Mouse (Mus musculus): ENCODE data around the gene Rbm34. TPM values are rescaled to one million over a fixed set of nuclear protein-coding genes. Genes with fewer than 3 reads are reported as not detected.
"Not testable (repeated sequence)": the region's sequence is repeated elsewhere in the genome, so short reads cannot be mapped to it uniquely, and the experiment has no call there.

The Rbm34 gene
- polyA plus RNA-seq, 1 experiment from 2014 or later = 23.8 TPM

DNA sequence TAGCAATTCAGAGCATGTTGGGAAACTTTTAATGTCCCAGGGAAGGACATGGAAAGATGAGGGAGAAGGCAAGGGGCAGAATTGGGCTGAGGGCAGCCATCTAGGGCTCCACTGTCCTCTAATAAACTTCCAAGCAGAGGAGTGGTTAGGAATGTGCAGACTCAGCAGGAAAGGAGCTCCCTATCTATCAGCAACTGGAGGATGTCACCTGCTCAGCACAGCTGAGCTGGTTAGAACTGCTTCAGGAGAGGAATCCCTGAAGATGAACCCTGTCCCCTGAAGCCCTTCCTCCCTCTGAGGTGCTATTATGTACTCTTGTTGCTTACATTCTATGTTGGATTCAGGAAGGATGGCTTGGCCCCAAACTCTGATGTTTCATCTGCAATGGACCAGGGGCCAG is 42.8 kb downstream of the Rbm34 start:
- H3K36me3 ChIP-seq = peaks cover 45% of the 10 kb centered on the region
- peaks cover 3% of the 10 kb centered on the region; the same call in 1 of the 2 replicates for H3K4me1 ChIP-seq
- no peak for DNase-seq (ENCODE audit: low spot score)
- H3K27ac ChIP-seq (replicated peaks) = no peak overlapping the region
- no peaks in the 10 kb centered on the region for H3K9me3 ChIP-seq (replicated peaks)
- no peak overlapping the region for H3K4me3 ChIP-seq
- H3K27me3 ChIP-seq (ENCODE audit: low read depth, poor library complexity, severe bottlenecking) = no peaks in the 10 kb centered on the region

DNA sequence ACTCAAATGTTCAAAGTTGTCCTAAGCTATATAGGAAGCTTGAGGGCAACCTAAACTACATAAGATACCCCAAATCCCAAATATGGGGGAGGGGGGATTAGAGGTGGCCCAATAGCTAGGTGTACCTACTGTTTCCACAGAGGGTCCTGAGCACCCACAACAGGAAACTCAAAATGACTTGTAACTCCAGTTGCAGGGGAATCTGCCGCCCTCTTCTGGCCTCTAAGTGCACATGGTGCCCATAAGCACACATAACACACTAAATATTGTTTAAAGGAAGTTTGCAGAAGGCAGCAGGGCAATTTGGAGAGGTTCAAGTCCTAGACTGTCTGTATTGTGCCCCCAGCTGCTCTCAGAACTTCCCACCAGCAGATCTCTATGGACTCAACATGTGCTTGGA is 43.8 kb downstream of the Rbm34 start:
- H3K4me3 ChIP-seq = no peak overlapping the region
- H3K9me3 ChIP-seq (replicated peaks) = no peaks in the 10 kb centered on the region
- no peak overlapping the region for H3K27ac ChIP-seq (replicated peaks)
- H3K27me3 ChIP-seq (ENCODE audit: low read depth, poor library complexity, severe bottlenecking) = no peaks in the 10 kb centered on the region
- no peaks in the 10 kb centered on the region for H3K4me1 ChIP-seq
- H3K36me3 ChIP-seq = peaks cover 37% of the 10 kb centered on the region
- DNase-seq (ENCODE audit: low spot score) = no peak
- WGBS = 53% methylated on average over 1 of the region's 1 CpGs

- Histone ChIP-seq H3K36me3 (peaks cover 8% of the 10 kb centered on the region), H3K4me1 (peaks cover 10% of the 10 kb centered on the region), H3K9me3 (replicated peaks) (no peaks in the 10 kb centered on the region), H3K27ac (replicated peaks) (no peak overlapping the region), H3K27me3 (ENCODE audit: low read depth, poor library complexity, severe bottlenecking) (no peaks in the 10 kb centered on the region), H3K4me3 (no peak overlapping the region)
- DNase-seq (ENCODE audit: low spot score) = no peak
- WGBS = 93% methylated on average over 7 of the region's 7 CpGs
These were observed 47.9 kb downstream of the Rbm34 start for GRCm38 (mm10) chr8:126922981-126923380.

DNA sequence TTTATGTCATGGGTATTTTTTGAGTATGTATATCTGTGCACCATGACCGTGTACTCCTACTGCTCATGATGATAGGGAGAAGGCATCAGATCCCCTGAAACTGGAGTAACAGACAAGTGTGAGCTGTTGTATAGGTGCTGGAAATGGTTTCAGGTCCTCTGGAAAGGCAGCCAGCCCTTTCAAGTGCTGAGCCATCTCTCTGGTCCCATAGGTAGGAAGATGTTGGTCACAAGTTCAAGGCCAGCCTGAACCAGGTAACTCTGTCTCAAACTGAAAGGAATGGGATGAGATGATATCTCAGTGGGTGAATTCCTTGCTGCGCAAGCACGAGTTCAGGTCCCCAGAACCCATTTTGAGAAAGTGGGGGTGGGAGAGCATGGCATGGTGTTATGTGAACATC is 49.4 kb downstream of the Rbm34 start:
- Histone ChIP-seq H3K36me3 (peaks cover 8% of the 10 kb centered on the region; the same call in 1 of the 2 replicates), H3K4me1 (peaks cover 10% of the 10 kb centered on the region), H3K4me3 (no peak overlapping the region), H3K9me3 (replicated peaks) (no peaks in the 10 kb centered on the region), H3K27ac (replicated peaks) (no peak overlapping the region), H3K27me3 (ENCODE audit: low read depth, poor library complexity, severe bottlenecking) (no peaks in the 10 kb centered on the region)
- 87% methylated on average over 3 of the region's 3 CpGs for WGBS
- no peak for DNase-seq (ENCODE audit: low spot score)

GRCm38 (mm10) chr8:126920845-126921244 is 50.0 kb downstream of the Rbm34 start:
- peak overlapping the region; percentile 52; the same call in 1 of the 2 replicates for H3K27ac ChIP-seq (replicated peaks)
- peaks cover 10% of the 10 kb centered on the region for H3K4me1 ChIP-seq
- 35% methylated on average over 3 of the region's 3 CpGs for WGBS
- peaks cover 8% of the 10 kb centered on the region; the same call in 1 of the 2 replicates for H3K36me3 ChIP-seq
- no peaks in the 10 kb centered on the region for H3K27me3 ChIP-seq (ENCODE audit: low read depth, poor library complexity, severe bottlenecking)
- H3K4me3 ChIP-seq = no peak overlapping the region
- H3K9me3 ChIP-seq (replicated peaks) = no peaks in the 10 kb centered on the region
- DNase-seq (ENCODE audit: low spot score) = peak; percentile 56

- H3K36me3 ChIP-seq = peaks cover 6% of the 10 kb centered on the region; the same call in 1 of the 2 replicates
- no peaks in the 10 kb centered on the region for H3K9me3 ChIP-seq (replicated peaks)
- H3K27me3 ChIP-seq (ENCODE audit: low read depth, poor library complexity, severe bottlenecking) = no peaks in the 10 kb centered on the region
- 83% methylated on average over 6 of the region's 6 CpGs for WGBS
- no peak for DNase-seq (ENCODE audit: low spot score)
- peak overlapping the region; percentile 52 for H3K27ac ChIP-seq (replicated peaks)
- peaks cover 10% of the 10 kb centered on the region for H3K4me1 ChIP-seq
- no peak overlapping the region for H3K4me3 ChIP-seq
These were observed 50.5 kb downstream of the Rbm34 start for GRCm38 (mm10) chr8:126920386-126920785.

- Histone ChIP-seq H3K4me3 (no peak overlapping the region), H3K9me3 (replicated peaks) (no peaks in the 10 kb centered on the region), H3K27ac (replicated peaks) (peak overlapping the region; percentile 5), H3K36me3 (peaks cover 4% of the 10 kb centered on the region; the same call in 1 of the 2 replicates), H3K4me1 (peaks cover 13% of the 10 kb centered on the region), H3K27me3 (ENCODE audit: low read depth, poor library complexity, severe bottlenecking) (no peaks in the 10 kb centered on the region)
- WGBS = 91% methylated on average over 5 of the region's 5 CpGs
- DNase-seq (ENCODE audit: low spot score) = no peak
These were observed 51.2 kb downstream of the Rbm34 start for GRCm38 (mm10) chr8:126919703-126920102.

DNA sequence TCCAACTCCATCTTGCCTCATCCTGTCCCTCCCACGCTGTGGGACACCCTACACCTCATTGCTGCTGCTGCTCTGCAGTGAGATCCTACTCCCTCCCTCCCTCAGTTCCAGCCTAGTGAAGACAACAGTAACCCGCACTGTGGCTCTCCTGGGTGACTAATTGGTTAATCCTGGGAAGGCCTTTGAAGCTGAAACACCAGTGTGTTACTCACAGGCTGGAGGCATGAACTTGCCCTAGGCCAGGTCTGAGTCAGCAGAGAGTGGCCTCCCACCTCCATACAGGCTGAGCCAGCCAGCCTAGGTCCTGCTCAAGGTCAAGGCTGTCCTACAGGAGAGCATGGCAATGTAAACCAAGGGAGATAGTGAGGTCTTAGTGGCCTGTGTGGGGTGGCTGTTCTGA is 51.6 kb downstream of the Rbm34 start:
- H3K4me1 ChIP-seq = peaks cover 17% of the 10 kb centered on the region
- 50% methylated on average over 2 of the region's 2 CpGs for WGBS
- no peak overlapping the region for H3K4me3 ChIP-seq
- H3K27ac ChIP-seq (replicated peaks) = peak overlapping the region; percentile 5
- DNase-seq (ENCODE audit: low spot score) = no peak
- H3K27me3 ChIP-seq (ENCODE audit: low read depth, poor library complexity, severe bottlenecking) = no peaks in the 10 kb centered on the region
- peaks cover 4% of the 10 kb centered on the region; the same call in 1 of the 2 replicates for H3K36me3 ChIP-seq
- no peaks in the 10 kb centered on the region for H3K9me3 ChIP-seq (replicated peaks)

- no peak for DNase-seq (ENCODE audit: low spot score)
- H3K27ac ChIP-seq (replicated peaks) = no peak overlapping the region
- peaks cover 4% of the 10 kb centered on the region; the same call in 1 of the 2 replicates for H3K36me3 ChIP-seq
- peaks cover 21% of the 10 kb centered on the region for H3K4me1 ChIP-seq
- 95% methylated on average over 1 of the region's 1 CpGs for WGBS
- no peak overlapping the region for H3K4me3 ChIP-seq
- no peaks in the 10 kb centered on the region for H3K27me3 ChIP-seq (ENCODE audit: low read depth, poor library complexity, severe bottlenecking)
- H3K9me3 ChIP-seq (replicated peaks) = no peaks in the 10 kb centered on the region
These were observed 52.5 kb downstream of the Rbm34 start for GRCm38 (mm10) chr8:126918356-126918755.

GRCm38 (mm10) chr8:126917179-126917905 is 53.5 kb downstream of the Rbm34 start:
- H3K4me1 ChIP-seq = peaks cover 21% of the 10 kb centered on the region
- WGBS = 73% methylated on average over 6 of the region's 6 CpGs
- H3K36me3 ChIP-seq = no peaks in the 10 kb centered on the region
- no peak for DNase-seq (ENCODE audit: low spot score)
- H3K27me3 ChIP-seq (ENCODE audit: low read depth, poor library complexity, severe bottlenecking) = no peaks in the 10 kb centered on the region
- no peak overlapping the region for H3K4me3 ChIP-seq
- H3K27ac ChIP-seq (replicated peaks) = no peak overlapping the region
- H3K9me3 ChIP-seq (replicated peaks) = no peaks in the 10 kb centered on the region

DNA sequence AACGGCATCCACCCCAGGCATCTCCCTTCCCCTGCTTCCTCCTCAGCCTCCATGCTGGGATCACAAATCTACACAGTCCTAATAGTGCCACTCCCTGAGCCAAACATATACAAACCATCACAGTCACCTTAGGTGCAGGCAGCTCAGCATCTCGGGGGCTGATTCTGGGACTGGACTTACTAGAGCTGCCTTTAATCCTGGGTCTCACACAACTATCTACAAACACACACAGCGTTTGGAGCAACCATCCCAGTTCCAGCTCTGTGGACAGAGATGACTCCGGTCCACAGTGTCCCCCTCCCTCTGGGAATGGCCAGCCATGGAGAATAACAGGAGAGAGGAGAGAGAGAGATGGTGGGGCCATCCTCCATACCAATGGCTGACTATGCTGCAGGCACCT is 54.3 kb downstream of the Rbm34 start:
- no peaks in the 10 kb centered on the region for H3K36me3 ChIP-seq
- no peak for DNase-seq (ENCODE audit: low spot score)
- H3K27me3 ChIP-seq (ENCODE audit: low read depth, poor library complexity, severe bottlenecking) = no peaks in the 10 kb centered on the region
- no peak overlapping the region for H3K4me3 ChIP-seq
- H3K27ac ChIP-seq (replicated peaks) = no peak overlapping the region
- WGBS = 91% methylated on average over 4 of the region's 4 CpGs
- H3K9me3 ChIP-seq (replicated peaks) = no peaks in the 10 kb centered on the region
- peaks cover 21% of the 10 kb centered on the region for H3K4me1 ChIP-seq

DNA sequence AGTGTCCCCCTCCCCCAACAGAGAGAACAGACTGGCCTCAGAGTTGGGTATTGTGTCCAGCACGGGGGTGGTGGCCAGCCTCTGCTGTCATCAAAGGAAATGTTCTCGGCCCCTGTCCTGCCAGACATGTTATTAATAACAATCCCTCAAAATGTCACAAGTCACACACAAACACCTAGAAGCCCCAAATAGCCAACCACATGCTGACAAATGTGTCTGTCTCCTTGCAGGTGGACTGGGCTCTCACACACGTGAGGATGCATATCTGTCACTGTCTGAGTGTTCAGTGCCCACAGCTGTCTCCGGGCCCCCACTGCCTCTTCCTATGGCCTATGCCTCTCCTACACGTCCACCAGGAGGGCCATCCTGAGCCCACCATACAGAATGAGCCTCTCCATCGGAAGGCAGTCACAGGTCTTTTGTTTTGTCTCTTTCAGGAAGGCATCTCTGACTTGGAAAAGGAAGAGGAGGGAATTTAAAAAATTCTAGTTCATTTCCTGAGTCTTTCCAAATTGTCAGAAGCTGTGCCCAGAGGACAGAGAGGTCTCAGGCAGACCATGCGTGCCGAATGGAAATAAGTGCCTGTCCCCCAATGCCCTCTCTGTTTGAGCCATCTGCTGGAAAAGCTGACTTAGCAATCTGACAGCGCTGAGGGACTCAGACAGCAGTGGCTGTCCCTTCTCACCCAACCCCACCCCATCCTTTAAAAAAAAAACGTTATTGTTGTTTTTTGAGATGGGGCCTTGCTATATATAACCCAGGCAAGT is 56.1 kb downstream of the Rbm34 start:
- 53% methylated on average over 10 of the region's 10 CpGs for WGBS
- DNase-seq (ENCODE audit: low spot score) = no peak
- Histone ChIP-seq H3K27me3 (ENCODE audit: low read depth, poor library complexity, severe bottlenecking) (no peaks in the 10 kb centered on the region), H3K9me3 (replicated peaks) (no peaks in the 10 kb centered on the region), H3K27ac (replicated peaks) (no peak overlapping the region), H3K36me3 (no peaks in the 10 kb centered on the region), H3K4me1 (peaks cover 16% of the 10 kb centered on the region), H3K4me3 (no peak overlapping the region)

GRCm38 (mm10) chr8:126914107-126914490 is 56.8 kb downstream of the Rbm34 start:
- peaks cover 12% of the 10 kb centered on the region for H3K4me1 ChIP-seq
- not testable (repeated sequence) for H3K27me3 ChIP-seq (ENCODE audit: low read depth, poor library complexity, severe bottlenecking); H3K9me3 ChIP-seq (replicated peaks); DNase-seq (ENCODE audit: low spot score); H3K4me3 ChIP-seq; H3K27ac ChIP-seq (replicated peaks); H3K36me3 ChIP-seq
- 76% methylated on average over 9 of the region's 10 CpGs for WGBS

All from midbrain, embryonic 10.5 days (tissue).